Mouse (Mus musculus): ENCODE results near the gene C4b. TPM values are rescaled to one million over a fixed set of nuclear protein-coding genes. Genes with fewer than 3 reads are reported as not detected.
"Not testable (repeated sequence)": the region's sequence is repeated elsewhere in the genome, so short reads cannot be mapped to it uniquely, and the experiment has no call there.

C4b gene
- polyA plus RNA-seq (2015; fragmentation: Nextera tagmentation; extraction: Ambion mirVana) = 1.2 and 1.4 TPM in 2 replicates

DNA sequence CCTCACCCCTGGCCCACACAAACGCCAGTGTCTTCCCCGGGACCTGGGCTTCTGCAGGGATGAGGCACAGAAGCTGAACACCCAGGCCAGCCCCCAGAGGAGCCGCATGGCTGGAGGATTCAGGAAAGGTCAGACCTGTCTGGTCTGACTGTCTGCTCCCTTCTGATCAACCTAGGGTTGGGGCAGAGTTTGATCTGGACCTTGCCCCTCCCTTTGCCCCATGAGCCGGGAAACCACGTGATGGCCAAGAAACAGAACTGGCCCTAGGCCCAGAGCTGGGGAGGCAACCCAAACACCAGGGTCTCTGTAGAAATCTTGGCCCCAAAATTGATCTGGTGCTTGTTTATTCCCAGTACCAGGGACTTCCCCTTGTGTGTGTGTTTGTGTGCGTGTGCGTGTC lies at the start of gene C4b:
TSS of gene C4b (minus strand) at position 164 of the 400 bp plus-strand sequence.
- Histone ChIP-seq H3K4me2 (no peak within 1 kb of the TSS), H3K27me3 (peaks cover 3% of the 10 kb centered on the region; the same call in 1 of the 2 replicates), H3K27ac (no peak within 1 kb of the TSS), H3K4me1 (replicated peaks) (no peaks in the 10 kb centered on the region), H3K4me3 (replicated peaks) (no peak within 1 kb of the TSS), H3K9ac (no peak within 1 kb of the TSS), H3K9me3 (replicated peaks) (0 out of 2 replicates have a peak, but pooled peaks cover 4% of the 10 kb centered on the region), H3K36me3 (no peaks in the 10 kb centered on the region)
- ATAC-seq (ENCODE audit: low read depth) (peak; percentile 34; the same call in 1 of the 2 replicates), DNase-seq (no peak)
- WGBS (ENCODE audit: insufficient replicate concordance) = 67% methylated on average over 7 of the region's 7 CpGs

- peaks cover 9% of the 10 kb centered on the region; the same call in 1 of the 2 replicates for H3K9me3 ChIP-seq (replicated peaks)
- no peaks in the 10 kb centered on the region for H3K36me3 ChIP-seq
- no peaks in the 10 kb centered on the region for H3K27me3 ChIP-seq
- H3K4me2 ChIP-seq = no peak overlapping the region
- H3K4me3 ChIP-seq (replicated peaks) = no peak overlapping the region
- no peak overlapping the region for H3K27ac ChIP-seq
- no peak for ATAC-seq (ENCODE audit: low read depth)
- WGBS (ENCODE audit: insufficient replicate concordance) = 65% methylated on average over 9 of the region's 9 CpGs
- no peak overlapping the region for H3K9ac ChIP-seq
- DNase-seq = no peak
- no peaks in the 10 kb centered on the region for H3K4me1 ChIP-seq (replicated peaks)
These were observed 34.1 kb upstream of the C4b start for GRCm38 (mm10) chr17:34777680-34778325.

DNA sequence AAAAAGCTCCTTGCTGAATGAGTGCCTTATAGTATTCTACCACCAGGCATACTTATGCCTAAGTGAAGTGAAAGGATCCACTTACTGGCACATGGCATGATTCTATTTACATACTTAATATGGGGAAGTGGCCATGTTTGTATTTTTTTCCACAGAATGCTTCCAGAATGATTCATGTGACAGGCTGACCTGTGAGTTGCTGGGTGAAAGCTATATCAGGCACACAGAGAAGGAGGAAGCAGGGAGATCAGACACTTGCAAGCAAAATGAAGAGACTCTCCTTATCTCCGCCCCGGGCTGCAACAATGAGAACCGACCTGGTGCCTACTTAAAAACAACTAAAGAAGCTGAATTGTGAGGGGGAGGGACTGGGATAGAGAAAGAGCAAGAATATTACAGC lies 17.8 kb upstream of the C4b start:
- no peak overlapping the region for H3K27ac ChIP-seq
- no peak overlapping the region for H3K9ac ChIP-seq
- ATAC-seq (ENCODE audit: low read depth) (no peak), DNase-seq (no peak)
- no peaks in the 10 kb centered on the region for H3K36me3 ChIP-seq
- H3K4me1 ChIP-seq (replicated peaks) = no peaks in the 10 kb centered on the region
- H3K4me2 ChIP-seq = no peak overlapping the region
- no peak overlapping the region for H3K4me3 ChIP-seq (replicated peaks)
- 46% methylated on average over 3 of the region's 3 CpGs for WGBS (ENCODE audit: insufficient replicate concordance)
- H3K9me3 ChIP-seq (replicated peaks) = no peaks in the 10 kb centered on the region
- H3K27me3 ChIP-seq = no peaks in the 10 kb centered on the region

GRCm38 (mm10) chr17:34746531-34746930 lies 2.8 kb upstream of the C4b start:
- WGBS (ENCODE audit: insufficient replicate concordance) = 52% methylated on average over 5 of the region's 5 CpGs
- Histone ChIP-seq H3K9me3 (replicated peaks) (peaks cover 4% of the 10 kb centered on the region; the same call in 1 of the 2 replicates), H3K4me1 (replicated peaks) (no peaks in the 10 kb centered on the region), H3K36me3 (no peaks in the 10 kb centered on the region), H3K4me3 (replicated peaks) (no peak overlapping the region), H3K4me2 (no peak overlapping the region), H3K27me3 (no peaks in the 10 kb centered on the region), H3K27ac (no peak overlapping the region), H3K9ac (no peak overlapping the region)
- no peak for DNase-seq
- no peak for ATAC-seq (ENCODE audit: low read depth)

DNA sequence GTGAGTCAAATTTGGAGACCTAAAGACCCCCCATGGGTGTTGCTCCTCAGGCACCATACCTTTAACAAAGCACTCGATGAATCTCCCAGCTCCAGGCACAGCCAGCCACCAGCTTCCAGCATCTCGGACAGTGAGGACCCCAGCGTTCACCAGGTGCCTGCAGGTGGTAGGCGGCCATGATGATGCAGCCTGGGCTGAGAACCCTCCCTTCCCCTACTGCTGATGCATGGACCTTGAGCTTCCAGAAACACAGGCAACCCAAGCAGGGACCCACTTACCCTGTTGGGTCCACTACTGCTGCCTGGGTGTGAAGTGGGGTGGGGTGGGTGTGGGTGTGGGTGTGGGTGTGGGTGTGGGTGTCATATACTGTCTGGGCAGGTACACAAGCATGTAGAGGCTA lies 1.5 kb upstream of the C4b start:
- not testable (repeated sequence) for H3K9me3 ChIP-seq (replicated peaks); H3K4me1 ChIP-seq (replicated peaks); DNase-seq; H3K27me3 ChIP-seq; H3K4me3 ChIP-seq (replicated peaks); H3K4me2 ChIP-seq; H3K36me3 ChIP-seq; H3K27ac ChIP-seq; ATAC-seq (ENCODE audit: low read depth); H3K9ac ChIP-seq
- WGBS (ENCODE audit: insufficient replicate concordance) = 63% methylated on average over 4 of the region's 4 CpGs

DNA sequence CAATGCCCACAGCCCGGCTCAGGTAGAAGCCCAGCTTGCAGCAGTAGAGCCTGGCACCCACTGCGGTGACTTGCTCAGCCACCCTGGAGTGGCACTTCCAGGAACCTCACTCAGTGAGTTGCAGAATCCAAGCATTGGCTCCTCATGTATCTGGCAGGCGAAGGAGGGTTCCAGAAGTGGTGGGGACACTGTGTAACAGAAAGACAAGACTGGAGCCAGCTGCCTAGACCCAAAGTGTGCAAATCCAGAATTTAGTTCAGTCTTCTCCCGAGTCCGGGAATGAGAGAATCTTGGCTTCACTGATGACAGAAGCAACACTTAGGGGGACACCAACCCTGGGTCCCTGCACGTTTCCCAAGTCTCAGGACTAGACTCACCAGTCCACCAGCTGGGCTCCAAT lies 929 bp upstream of the C4b start:
- H3K36me3 ChIP-seq; H3K27me3 ChIP-seq; H3K9me3 ChIP-seq (replicated peaks); H3K9ac ChIP-seq; H3K4me3 ChIP-seq (replicated peaks); H3K4me2 ChIP-seq; H3K27ac ChIP-seq; DNase-seq; ATAC-seq (ENCODE audit: low read depth); H3K4me1 ChIP-seq (replicated peaks): not testable (repeated sequence)
- WGBS (ENCODE audit: insufficient replicate concordance) = 68% methylated on average over 6 of the region's 6 CpGs

- H3K27ac ChIP-seq = no peak overlapping the region
- no peaks in the 10 kb centered on the region for H3K36me3 ChIP-seq
- DNase-seq (no peak), ATAC-seq (ENCODE audit: low read depth) (0 out of 2 replicates have a peak, but pooled peaks have one; percentile 18)
- H3K4me2 ChIP-seq = no peak overlapping the region
- H3K27me3 ChIP-seq = peaks cover 3% of the 10 kb centered on the region; the same call in 1 of the 2 replicates
- H3K9me3 ChIP-seq (replicated peaks) = peaks cover 4% of the 10 kb centered on the region; the same call in 1 of the 2 replicates
- H3K9ac ChIP-seq = no peak overlapping the region
- 60% methylated on average over 6 of the region's 6 CpGs for WGBS (ENCODE audit: insufficient replicate concordance)
- no peak overlapping the region for H3K4me3 ChIP-seq (replicated peaks)
- H3K4me1 ChIP-seq (replicated peaks) = no peaks in the 10 kb centered on the region
These were observed 524 bp upstream of the C4b start for GRCm38 (mm10) chr17:34744206-34744605.

DNA sequence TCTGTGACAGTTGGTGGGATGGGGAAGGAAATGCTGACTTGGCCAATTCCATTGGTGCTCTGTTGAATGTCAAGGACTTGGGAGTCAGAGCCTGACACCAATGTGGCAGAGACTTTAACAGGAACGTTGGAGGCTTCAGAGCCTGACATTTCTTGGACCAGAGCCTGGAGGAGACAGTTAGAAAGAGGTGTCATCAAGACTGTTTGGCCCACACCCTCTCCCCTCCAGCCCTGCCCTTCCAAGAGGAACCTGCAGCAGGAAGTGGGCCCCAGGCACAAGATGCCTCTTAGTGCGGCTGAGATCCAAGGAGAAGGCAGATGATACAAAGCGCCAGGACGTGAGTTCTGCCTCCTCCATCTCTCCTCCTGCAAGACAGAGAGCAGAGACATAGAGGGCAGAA lies 3.4 kb downstream of the C4b start:
- Histone ChIP-seq H3K27me3 (peaks cover 3% of the 10 kb centered on the region; the same call in 1 of the 2 replicates), H3K9me3 (replicated peaks) (no peaks in the 10 kb centered on the region), H3K4me1 (replicated peaks) (no peaks in the 10 kb centered on the region), H3K9ac (no peak overlapping the region), H3K4me3 (replicated peaks) (no peak overlapping the region), H3K4me2 (no peak overlapping the region), H3K36me3 (no peaks in the 10 kb centered on the region), H3K27ac (no peak overlapping the region)
- ATAC-seq (ENCODE audit: low read depth) (no peak), DNase-seq (no peak)
- 29% methylated on average over 4 of the region's 4 CpGs for WGBS (ENCODE audit: insufficient replicate concordance)

DNA sequence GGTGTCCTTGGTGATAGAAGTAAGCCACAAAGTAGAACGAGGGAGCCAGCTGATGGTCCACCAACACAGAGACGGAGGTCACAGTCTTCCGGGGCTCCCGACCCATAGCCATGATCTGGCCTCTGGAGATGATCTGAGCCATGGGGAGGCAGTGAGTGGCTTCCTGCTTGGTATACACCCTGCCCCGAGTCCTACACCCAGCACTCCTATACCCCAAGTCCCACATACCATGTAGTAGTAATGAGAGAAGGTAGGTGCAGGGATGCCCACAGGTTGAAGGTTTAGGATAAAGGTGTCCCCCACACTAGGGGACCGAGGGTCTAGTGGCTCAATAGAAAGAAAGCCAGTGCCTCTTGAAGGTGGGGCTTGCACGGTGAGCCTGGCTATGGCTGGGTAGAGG lies 4.0 kb downstream of the C4b start:
- H3K4me1 ChIP-seq (replicated peaks); ATAC-seq (ENCODE audit: low read depth); H3K36me3 ChIP-seq; H3K4me3 ChIP-seq (replicated peaks); H3K9ac ChIP-seq; H3K27me3 ChIP-seq; DNase-seq; H3K9me3 ChIP-seq (replicated peaks); H3K4me2 ChIP-seq; H3K27ac ChIP-seq: not testable (repeated sequence)
- WGBS (ENCODE audit: insufficient replicate concordance) = 65% methylated on average over 7 of the region's 7 CpGs

DNA sequence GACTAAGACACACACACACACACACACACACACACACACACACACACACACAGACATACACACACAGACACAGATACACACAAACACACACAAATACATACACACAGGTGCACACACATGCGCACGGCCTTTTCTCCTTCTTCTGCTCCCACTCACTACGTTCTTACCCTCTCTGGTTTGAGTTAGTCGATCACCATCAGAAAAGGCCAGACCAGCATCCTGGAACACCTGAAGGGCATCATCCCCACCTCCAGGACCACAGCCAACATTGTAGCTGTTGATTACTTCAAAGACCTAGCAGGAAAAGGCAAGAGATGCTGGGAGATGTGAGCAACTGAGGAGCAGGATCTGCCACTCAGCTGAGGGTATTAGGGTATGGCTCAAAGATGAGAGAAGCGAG lies 6.2 kb downstream of the C4b start:
- not testable (repeated sequence) for H3K4me1 ChIP-seq (replicated peaks); H3K27me3 ChIP-seq; DNase-seq; H3K4me2 ChIP-seq; H3K9me3 ChIP-seq (replicated peaks); H3K27ac ChIP-seq; ATAC-seq (ENCODE audit: low read depth); H3K9ac ChIP-seq; H3K4me3 ChIP-seq (replicated peaks); H3K36me3 ChIP-seq
- WGBS (ENCODE audit: insufficient replicate concordance) = 54% methylated on average over 5 of the region's 5 CpGs

DNA sequence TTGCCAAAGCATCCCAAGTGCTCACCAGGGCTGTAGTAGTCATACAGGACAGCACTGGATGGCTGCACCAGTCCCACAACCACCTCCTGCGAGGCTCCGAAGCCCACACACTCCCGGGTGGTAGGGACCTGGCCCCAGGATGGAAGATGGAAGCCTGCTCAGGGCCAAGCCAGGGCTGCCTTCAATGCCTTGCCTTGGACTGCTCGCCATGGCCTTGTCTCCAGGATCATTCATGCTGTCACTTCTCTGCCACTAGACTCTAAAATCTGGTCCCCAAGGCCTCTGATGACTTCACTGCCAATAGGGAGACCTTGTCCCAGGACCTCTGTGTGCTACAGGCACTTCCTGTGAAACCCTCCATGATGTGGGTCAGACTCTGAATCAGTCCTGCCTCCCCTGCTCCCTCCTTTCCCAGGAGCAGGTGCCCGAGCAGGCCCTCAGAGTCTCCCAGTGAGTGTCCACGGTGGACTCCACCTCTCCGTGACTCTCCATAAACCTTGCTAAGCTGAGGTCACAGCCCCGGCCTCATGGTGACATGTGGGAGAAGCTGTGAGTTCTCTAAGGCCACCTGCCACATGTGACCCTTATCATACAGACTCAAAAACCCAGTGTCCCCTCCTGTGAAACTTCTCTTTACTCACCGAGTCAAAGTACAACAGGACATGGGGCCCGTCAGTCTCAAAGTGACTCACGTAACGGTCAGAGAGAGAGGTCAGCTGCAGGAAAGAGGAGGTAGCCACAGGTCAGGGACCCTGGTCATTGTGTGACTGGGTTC lies 13.7 kb downstream of the C4b start:
- DNase-seq; H3K4me2 ChIP-seq; H3K4me1 ChIP-seq (replicated peaks); H3K4me3 ChIP-seq (replicated peaks); H3K27me3 ChIP-seq; H3K36me3 ChIP-seq; ATAC-seq (ENCODE audit: low read depth); H3K9ac ChIP-seq; H3K27ac ChIP-seq; H3K9me3 ChIP-seq (replicated peaks): not testable (repeated sequence)
- 63% methylated on average over 12 of the region's 12 CpGs for WGBS (ENCODE audit: insufficient replicate concordance)
